Mouse (Mus musculus) right cerebral cortex, postnatal 36 days (tissue): ENCODE measurements at regions not wholly inside any gene's neighbourhood (a gene's known extent, or its start where the extent isn't known, plus 50 kb on each side); places are given as distances from the start of the nearest gene placed in this dataset.

Experiments
- DNase-seq, 2 experiments: peaks; one replicate each; pipeline ENCODE4 v3.0.0; 2022; ENCODE audit warnings: low spot score in 2 of 2, mixed read lengths in 1 of 2

DNA sequence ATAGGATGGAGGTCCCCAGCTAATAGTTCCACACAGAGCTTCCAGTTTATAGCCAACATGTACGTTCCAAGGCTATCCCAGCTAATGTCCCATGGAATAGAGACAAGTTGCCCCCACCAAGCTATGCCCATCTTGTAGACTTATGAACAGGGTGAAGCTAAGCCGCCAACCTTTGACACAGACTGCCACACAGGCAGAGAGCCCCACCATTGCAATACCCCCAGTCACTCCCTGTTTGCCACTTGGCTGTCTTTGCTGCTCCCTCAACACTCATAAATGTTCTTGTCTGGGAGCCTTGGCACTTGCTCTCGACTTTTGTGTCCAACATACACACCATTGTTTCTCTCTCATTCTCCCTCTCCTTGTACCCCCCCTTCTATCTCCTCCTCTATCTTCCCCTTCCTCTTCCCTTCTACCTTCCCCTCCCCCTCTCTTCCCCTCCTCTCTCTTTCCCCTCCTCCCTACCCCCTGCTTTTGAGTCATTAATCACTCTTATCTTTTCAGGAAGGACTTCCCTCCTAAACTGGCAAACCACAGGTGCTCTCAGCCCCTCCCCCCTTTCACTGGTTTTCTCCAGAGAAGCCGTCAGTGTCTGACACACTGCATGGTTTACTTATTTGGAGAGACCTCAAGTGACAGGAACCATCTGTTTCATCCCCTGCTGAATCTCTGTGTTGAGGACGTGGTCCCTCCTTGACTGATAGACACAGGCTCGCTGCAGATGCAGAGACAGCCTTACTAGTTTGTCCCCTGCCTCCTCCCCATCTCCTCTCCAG is 148.2 kb downstream of the Kdr start:
- no peak for DNase-seq

DNA sequence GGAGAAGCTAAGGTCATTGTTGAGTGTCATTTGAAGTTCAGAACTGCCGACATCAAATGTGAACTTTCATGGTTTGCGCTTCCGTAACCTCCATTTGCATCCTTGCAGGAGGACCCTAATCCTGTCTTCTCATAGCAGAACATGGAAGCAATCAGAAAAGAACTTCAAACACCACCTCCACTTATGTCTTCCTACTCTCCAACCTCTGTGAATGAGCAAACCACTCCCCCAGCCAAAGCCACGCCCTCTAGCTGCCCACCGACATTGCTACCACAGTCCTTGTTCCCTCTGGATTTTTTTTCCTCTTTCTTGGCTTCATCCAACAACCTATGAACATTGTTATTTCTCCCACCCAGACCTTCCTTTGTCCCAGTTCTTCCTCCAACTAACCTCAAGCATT is 149.9 kb downstream of the Kdr start:
- DNase-seq: no peak

DNA sequence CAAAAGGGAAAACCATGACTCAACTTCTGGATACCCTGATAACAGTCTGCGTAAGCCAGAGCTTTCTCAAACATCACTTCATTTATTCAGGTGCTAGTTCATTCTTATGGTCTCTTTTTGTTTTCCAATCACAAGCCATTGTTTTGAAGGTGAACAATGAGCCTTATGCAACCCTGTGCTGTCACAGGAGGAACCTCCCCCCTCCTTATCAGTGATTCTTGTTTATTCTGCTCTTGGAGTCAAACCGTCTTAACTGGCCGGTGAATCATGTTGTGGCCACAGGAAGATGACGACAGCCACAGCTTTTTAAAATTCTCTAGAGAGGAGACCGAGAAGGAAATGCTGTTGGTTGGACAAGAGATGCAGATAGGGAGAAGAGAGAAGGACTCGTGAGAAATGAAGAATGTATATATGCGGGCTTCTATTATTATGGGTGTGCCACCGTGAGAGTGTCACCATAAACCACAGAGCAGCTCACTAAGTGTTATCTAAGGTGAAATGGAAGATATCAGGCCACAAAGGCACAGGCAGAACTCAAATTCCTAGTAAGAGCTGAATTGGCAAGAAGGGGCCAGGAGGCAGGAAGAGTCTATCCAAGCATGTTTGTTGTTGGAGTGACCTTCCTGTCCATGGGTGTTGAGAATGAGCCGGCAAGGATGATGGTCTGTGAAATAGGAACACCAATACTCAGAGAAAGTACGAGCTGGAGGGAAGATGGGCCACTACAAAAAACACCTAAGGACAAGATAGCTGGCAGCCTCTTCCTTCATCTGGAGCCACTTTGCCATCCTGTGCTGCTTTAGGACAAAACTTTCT is 151.8 kb downstream of the Kdr start:
- no peak for DNase-seq

DNA sequence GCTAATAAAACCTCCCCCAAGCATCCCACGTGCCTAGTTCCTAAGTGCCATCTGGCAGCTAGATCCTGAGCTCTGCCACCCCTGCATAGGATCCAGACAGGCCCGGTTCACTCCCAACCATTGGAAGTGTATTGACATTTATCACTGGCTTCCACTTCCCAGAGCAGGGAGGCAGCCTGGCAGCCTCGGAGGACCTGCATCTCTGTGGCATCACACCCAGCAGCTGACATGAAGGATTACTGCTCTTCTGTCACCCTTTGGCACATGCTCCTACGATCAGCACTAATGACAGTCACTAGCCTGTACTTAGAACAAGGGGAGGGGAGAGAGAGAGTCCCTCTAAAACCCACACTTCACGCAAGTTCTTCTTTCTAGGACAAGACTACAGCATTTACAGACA is 152.7 kb downstream of the Kdr start:
- no peak for DNase-seq

DNA sequence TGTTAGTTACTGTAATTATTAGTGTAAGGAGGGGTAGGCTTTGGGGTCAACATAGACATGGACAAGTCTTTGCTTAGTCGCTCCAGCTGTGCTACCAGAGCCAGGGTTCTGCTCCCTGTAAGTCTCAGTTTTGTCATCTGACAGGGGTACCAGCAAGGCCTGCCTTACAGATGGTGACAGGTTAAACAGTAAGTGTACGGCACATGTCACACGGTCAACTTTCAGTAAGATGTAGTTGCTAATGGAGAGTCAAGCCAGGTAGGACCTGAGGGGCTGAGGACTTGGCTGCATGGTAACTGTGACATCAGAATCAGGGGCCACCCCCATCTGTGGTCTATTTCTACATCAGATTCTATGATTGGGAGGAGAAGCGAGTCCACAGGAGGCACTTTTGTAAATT is 153.6 kb downstream of the Kdr start:
- DNase-seq: no peak

DNA sequence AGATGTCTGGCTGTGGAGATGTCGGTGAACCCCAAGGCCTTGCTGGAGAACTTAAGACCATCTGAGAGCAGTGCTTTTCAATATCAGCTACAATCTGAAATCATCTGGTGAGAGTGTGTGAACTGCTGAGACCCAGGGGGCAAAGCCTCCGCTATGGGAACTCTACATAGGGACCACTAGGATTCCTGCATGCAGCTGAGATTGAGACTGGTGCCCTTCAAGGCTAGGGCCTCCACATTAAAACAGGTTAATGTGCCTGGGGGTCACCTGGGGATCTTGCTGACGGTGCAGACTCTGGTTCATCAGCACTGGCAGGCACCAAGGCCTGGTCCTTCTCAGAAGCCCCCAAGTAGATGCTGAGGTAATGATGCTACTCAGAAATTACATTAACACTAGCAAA is 154.6 kb downstream of the Kdr start:
- DNase-seq: no peak

DNA sequence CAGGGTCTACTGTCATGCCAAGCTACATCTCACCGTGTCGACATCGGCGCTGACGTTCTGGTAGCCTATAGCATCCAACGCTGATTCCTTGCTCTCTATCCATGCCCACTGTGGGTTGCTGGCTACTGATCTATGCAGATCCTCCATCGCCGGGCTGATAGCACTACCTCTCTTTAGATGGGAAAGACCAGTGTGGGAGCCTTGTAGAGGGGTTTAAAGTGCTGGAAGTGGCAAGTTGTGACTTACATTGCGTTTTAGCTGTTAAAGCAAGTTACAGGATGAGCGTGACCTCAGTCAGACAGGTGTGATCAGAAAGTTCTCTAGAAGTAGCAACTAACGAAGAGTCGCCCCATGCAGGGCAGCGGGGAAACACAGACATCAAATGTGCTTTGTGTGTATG is 160.9 kb downstream of the Kdr start:
- no peak for DNase-seq

DNA sequence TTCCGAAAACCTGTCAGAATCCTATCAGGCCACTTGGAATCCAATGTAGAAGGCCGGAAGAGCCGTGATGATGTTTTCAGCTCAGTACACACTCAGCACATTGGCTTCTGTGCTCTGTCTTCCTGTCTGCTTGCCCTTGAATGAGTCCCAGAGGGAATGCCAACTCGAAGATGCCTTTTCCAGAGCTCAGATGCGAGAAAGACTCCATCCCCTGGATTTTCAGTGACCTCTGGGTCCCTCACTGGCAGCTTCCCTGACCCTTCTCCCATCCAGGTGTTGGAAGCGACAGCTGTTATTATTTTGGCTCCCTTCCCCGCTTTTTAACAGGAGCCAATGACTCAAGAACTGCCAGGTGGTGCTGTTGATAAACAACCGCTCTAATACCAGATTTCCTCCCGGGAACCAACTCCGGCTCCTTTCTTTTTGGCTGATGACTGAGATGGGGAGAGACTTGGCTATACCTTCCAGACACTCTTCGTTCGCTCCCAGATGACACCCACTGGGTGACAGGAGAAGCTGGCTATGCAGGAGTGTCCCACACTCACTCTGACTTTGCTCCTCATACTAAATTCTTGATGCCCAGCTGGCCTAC is 163.8 kb downstream of the Kdr start:
- no peak for DNase-seq

DNA sequence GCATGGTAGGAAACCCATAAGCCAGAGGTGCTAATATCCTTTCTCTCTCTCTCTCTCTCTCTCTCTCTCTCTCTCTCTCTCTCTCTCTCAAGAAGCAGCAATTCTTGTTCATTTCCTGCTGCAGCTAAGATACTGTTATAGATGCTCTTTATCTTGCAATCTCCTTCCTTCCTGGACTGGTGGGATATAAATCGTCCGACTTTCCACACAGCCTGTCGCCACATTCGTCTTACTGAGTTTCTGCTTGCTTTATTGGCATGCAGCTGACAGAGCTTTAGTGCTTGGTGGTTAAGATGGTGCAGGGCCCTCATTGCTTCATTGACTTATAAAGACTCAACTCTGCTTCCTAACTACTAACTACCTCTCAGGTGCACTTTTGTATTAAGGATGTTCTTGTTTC is 165.6 kb downstream of the Kdr start:
- DNase-seq: no peak

DNA sequence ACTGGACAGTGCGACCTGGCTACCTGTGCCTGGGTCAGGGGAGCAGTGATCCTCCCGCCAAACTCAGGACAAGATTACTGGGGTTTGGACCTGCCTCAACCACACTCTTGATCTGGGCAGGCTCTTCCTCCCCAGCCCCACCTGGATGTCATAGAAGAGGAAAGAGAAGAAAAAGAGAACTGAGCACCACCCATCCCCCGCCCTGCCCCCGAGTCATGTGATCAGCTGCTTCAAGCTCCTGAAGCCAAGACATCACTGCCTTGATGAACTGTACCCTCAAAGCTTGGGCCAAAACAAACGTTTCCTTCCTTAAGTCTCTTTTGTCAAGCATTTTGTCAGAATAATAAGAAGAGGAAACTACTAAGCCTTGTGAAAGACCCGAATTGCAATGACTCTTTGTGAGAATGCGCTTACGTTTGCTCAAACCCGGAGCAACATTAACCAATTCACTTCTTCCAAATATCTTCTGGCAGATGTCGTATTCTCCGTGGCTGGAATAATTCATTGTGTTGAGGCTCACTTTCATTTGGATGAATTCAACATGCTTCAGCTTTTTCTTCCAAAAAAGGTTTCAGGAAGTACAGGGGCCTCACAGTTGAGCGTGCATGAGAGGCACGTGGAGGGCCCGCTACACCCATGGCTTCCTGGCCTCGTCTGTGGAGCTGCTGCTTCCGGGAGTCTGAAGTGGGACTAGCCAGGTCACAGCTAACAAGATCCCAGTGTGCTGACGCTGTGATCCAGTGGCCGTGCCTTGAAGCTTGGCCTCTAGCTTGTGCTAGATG is 169.5 kb downstream of the Kdr start:
- no peak for DNase-seq

DNA sequence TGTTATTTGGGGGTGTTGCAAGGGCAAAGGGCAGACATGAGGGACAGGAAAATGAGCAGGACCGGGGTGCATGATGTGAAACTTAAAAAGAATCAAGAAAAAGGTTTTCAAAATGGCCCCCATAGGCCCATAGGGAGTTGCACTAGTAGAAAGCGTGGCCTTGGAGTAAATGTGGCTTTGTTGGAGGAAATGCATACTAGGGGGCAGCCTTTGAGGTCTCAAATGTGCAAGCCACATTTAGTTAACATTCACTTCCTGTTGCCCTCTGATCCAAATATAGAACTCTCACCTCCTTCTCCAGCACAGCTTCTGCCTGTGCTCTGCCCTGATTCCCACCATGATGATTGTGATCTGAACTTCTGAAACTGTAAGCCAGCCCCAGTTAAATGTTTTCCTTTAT is 173.2 kb downstream of the Kdr start:
- no peak for DNase-seq

DNA sequence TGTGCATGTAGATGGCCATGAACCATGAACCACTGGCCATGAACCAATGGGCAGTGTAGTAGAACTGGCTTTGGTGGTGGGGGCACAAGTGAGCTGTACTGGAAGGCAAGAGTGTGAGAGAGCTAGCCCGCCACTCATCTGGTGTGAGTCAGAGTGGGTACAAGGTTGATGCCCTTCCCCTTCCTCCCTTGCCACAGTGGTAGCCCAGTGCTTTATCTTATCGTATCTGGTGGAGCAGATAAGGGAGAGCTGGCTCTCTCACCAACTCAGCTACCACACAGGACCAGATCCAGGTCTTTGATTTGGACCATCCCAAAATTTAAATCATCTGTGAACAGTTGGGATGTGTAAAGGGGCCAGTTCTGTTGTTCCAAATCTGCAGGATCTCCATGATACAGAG is 173.9 kb downstream of the Kdr start:
- DNase-seq: no peak

DNA sequence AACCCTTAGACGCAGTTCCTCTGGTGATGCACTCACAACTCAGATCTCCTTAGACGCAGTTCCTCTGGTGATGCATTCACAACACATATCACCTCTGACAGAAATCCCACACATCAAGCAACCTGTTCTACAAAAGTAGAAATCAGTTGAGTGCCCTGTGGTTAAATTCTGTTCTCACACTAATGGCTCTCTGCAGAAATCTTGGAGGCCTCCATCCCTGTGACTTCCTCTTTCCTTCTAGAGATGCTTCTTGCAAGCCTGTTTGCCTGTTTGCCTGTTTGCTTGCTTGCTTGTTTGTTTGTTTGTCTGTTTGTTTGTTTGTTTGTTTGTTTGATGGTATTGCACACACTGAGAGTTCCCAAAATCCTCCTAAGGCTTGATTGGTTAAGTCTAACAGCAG is 175.2 kb downstream of the Kdr start:
- no peak for DNase-seq

DNA sequence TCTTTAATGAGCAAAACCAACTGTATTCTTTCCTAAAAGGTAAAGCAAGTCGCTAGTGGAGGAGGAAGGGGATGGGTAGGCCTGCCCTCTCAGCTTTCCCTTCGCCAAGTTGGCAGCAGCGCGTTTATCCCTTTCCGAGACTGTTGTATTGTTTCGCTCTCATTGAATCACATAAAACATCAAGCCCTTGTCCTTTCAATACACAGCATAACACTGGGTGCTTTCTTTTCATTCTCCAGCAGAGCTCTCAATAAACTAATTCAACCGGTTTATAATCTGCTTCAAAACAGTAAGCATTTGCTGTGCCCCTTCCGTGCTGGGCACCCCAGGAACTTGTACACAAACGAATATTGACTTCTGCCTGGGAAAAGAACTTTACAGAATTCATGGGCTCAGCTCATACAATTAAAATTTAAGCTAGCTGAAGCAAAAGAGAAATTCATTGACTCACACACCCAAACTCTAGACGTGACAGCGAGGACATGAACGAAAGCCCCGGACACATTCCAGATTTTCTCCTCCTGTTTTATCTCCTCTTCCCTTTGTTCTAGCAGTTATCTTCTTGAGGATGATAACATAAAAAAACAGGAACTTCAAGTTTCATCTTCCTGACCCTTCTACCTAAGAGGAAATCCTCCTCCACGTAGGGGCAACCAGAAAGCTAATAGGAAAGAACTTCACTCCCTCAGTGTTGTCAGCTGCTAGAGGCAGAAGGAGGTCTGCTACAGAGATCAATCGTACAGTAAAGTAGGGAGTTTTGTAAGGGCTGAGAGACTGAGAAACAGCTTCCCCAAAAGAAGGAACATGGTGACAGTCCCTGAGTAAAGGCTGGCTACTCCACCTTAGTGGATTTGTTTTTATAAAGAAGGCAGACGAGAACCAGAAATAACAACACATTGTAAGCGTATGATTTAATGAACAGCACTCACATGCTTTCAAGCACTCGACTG is 177.9 kb downstream of the Kdr start:
- no peak for DNase-seq

DNA sequence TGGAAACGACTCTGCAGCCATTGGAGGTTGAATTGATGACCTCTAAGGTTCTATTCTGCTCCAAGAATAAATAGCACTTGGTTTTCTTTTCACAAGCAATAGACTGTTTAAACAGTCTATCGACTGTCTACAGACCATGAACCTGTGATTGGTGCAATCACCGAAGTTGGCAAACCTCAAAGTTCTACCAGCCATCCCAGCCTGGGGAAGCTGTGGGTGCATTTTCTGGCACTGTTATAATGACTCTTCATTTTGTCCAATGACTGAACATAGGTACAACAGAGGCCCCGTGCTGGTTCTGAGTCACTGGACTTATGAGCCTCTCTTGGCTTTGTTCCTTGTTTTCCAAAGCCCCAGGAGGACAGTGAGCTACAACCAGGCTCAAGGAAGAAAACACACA is 178.6 kb downstream of the Kdr start:
- DNase-seq: no peak

DNA sequence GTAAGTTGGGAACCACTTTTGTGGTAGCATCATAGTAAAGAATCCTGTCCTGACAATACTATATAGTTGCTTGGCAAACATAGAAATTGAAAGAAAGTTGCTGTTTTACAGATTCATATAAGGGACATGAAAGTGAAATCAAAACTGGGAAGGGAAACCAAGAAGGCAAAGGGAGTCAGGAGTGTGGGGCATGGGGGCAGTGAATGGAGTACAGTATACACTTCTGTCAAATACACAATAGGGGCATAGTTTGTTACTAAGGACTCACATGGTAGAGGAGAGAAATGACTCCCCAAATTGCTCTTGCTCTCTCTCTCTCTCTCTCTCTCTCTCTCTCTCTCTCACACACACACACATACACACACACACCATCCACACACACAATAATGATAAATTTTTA is 185.1 kb downstream of the Kdr start:
- no peak for DNase-seq

DNA sequence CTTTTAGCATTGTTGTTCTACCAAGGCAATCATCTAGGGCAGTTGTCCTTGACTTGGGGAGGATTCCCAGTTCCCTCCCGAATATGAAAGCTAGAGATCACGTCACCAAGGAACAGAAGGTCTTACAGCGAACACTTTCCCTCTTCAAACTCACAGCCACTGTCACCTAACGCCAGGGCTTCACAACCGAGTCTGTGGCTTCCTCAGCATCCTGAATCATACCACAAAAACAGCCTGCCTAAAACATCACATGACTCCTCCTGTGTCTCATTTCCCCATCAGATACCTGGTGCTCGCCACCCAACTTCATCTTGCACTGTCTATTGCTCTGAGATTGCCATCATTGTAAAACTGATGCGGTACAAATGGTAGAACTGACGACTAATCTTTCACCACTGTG is 186.5 kb downstream of the Kdr start:
- DNase-seq: no peak

DNA sequence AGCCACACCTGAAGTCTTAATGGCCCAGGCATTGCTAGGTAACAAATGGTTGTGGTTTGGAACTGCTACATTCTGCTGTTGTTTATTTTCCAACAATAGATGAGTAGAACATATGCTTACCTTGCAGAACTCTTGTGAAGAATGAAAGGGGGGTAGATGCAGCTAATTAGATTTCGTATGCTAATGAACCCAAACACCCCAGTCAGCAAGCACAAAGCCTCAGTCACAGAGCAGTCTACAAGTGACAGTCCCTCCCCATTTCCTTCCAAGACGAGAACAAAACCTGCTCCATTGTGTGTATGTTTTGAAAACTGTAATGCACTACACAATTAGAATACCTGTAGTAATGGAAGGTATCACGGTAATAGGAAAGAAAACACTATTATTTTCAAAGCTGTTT is 190.2 kb downstream of the Kdr start:
- no peak for DNase-seq

DNA sequence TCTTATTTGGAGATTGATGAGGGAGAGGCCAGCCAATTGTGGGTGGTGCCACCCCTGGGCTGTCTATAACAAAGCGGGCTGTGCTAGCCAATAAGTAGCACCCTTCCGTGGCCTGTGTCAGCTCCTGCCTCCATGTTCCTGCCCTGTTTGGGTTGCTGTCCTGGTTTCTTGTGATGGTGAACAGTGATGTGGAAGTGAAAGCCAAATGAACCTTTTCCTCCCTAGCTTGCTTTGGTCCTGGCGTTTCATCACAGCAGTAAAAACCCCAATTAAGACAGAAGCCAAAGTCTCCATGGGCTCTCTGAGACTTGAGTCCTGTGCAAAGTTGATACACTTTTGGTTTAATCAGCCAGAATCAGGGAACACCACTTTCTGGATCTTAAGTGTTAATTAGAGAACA is 192.1 kb downstream of the Kdr start:
- DNase-seq: no peak

DNA sequence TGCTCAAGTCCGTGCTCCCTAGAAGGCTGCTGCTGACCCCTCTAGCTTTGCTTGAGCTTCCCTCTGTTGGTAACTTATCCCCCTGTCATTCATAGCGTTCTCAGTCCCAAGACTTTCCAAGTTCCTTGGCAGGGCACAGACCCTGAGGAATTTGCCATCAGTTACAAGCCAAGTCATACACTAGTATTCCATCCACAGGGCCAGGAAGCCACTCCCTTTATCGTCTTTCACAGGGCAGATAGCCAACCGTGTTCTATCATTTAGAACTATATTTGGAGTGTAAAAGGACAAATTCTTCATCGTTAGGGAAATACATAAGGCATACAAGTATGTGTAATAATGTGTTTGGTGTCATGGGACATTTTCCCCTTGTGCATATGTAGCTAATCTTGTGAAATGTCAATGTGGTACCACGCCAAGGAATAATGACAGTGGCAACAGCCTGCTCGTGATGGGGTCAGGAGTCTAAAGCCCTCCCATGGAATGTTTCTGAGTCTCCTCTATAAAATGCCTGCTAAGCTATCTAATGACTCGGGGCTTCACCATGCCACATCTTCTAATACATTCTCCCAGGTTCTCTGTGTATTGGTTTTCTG is 193.2 kb downstream of the Kdr start:
- DNase-seq: no peak

DNA sequence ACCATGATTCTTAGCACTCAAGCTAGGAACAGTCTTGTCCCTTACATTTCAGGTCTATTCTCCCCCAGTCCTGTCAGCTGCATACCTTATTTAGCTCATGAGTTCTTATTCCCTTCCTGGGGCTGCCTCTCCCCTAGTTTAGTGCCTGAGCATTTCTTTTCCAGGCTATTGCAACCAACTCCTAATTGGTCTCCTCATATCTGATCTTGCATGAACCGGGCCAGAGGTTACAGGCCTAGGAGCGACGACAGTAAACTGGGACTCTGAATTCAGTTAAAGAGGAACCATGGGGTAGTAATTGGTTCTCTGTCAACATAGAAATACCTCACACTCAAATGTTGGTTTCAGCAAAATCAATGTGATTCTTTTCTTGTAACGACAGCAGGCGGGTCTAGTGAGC is 195.9 kb downstream of the Kit start:
- no peak for DNase-seq
